Mouse (Mus musculus) spleen, adult 2 months (tissue): ENCODE data around the gene Prdx6.

Experiments
- CTCF ChIP-seq: fragments of 200-500 bp; IDR thresholded peaks from 2 replicates; pipeline ENCODE4 v1.5.1; 2011; ENCODE audit warnings: mild to moderate bottlenecking, inconsistent platforms; ENCODE audit not compliant: insufficient read depth, insufficient read length, insufficient replicate concordance; ENCODE audit errors: extremely low read depth
- POLR2A ChIP-seq: fragments of 200-500 bp; IDR thresholded peaks from 2 replicates; pipeline ENCODE4 v1.6.1; 2011; ENCODE audit warnings: low read depth, low read length, inconsistent platforms

DNA sequence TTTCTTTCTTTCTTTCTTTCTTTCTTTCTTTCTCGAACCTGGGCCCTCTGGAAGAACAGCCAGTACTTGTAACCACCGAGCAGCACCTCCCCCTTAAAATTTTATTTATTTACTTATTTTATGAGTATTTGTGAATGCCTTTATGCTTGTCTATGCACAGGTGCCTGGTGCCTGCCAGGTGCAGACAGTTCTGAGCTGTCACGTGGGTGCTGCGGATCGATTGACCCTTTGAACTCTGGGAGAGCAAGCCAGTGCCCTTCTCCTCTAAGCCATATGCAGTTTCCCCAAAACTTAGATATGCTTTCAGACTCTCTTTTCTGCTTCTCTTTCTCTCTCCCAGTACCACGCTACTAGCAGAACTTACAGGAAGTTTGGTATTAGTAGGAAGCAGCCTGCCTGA lies 8.1 kb upstream of the Prdx6 start:
- no peak for TF ChIP-seq POLR2A
- TF ChIP-seq CTCF, result no peak
